Comparison of ENCODE assay signal across 12 mouse cellular contexts in genomic region chr1:36860876-36861275, GRCm38 (mm10).
DNase-seq lines count a peak whose midpoint lies in the region; ATAC-seq and TF ChIP-seq lines count a peak whose summit lies in the region.
"Had no signal": no experiment of that assay in that cellular context is flagged by ENCODE, and none has a peak within 500 bp of the region (broad histone marks: within the 10 kb centered on the region; RNA-seq: fewer than 3 reads in every experiment).

No protein-coding gene starts in this region.

- ATAC-seq in heart, embryonic 15.5 days (replicated peaks; ENCODE audit: insufficient number of reproducible peaks, insufficient read depth, low FRiP score, low read depth) = no peak
- no peak for ATAC-seq in liver, embryonic 13.5 days (ENCODE audit: low read depth)
- ATAC-seq in embryonic facial prominence, embryonic 15.5 days (ENCODE audit: insufficient number of reproducible peaks, low FRiP score, low TSS enrichment, low read depth) = no peak
- no peak for ATAC-seq in liver, postnatal 0 days
- ATAC-seq in inflammation-experienced regulatory T-cells, adult 6 months = no peak

- peaks cover 41% of the 10 kb centered on the region for H3K4me1 ChIP-seq in heart, embryonic 15.5 days (replicated peaks)
- H3K4me1 ChIP-seq in liver, embryonic 13.5 days (replicated peaks) = peaks cover 30% of the 10 kb centered on the region
- H3K4me1 ChIP-seq in embryonic facial prominence, embryonic 15.5 days = peaks cover 15% of the 10 kb centered on the region
- peaks cover 12% of the 10 kb centered on the region for H3K4me1 ChIP-seq in liver, postnatal 0 days (ENCODE audit: insufficient read depth)

- no peak overlapping the region for H3K9ac ChIP-seq in heart, embryonic 15.5 days
- H3K9ac ChIP-seq in liver, embryonic 13.5 days = no peak overlapping the region
- no peak overlapping the region for H3K9ac ChIP-seq in embryonic facial prominence, embryonic 15.5 days
- no peak overlapping the region for H3K9ac ChIP-seq in liver, postnatal 0 days (replicated peaks)

- WGBS in heart, embryonic 15.5 days = 47% methylated on average over 1 of the region's 1 CpGs
- WGBS in liver, embryonic 13.5 days (ENCODE audit: insufficient replicate concordance) = 46% methylated on average over 1 of the region's 1 CpGs
- 6% methylated on average over 1 of the region's 1 CpGs for WGBS in embryonic facial prominence, embryonic 15.5 days
- WGBS in liver, postnatal 0 days (ENCODE audit: insufficient replicate concordance) = 45% methylated on average over 1 of the region's 1 CpGs

- DNase-seq in heart, postnatal 36 days = no peak
- no peak for DNase-seq in liver, embryonic 13.5 days
- no peak for DNase-seq in liver
- DNase-seq in liver, postnatal 0 days = no peak
- DNase-seq in adrenal gland, adult 2 months = no peak
- DNase-seq: gastrocnemius, postnatal 14 days; right cerebral cortex, postnatal 4 days; thymus, postnatal 36 days had no signal

- H3K36me3 ChIP-seq in heart, embryonic 15.5 days = no peaks in the 10 kb centered on the region
- H3K36me3 ChIP-seq in liver, embryonic 13.5 days = peaks cover 11% of the 10 kb centered on the region; the same call in 1 of the 2 replicates
- H3K36me3 ChIP-seq in embryonic facial prominence, embryonic 15.5 days = no peaks in the 10 kb centered on the region
- peaks cover 10% of the 10 kb centered on the region; the same call in 1 of the 2 replicates for H3K36me3 ChIP-seq in liver, postnatal 0 days (replicated peaks; ENCODE audit: insufficient read depth, low read length)

- no peak overlapping the region for H3K4me2 ChIP-seq in heart, embryonic 15.5 days
- no peak overlapping the region for H3K4me2 ChIP-seq in liver, embryonic 13.5 days
- H3K4me2 ChIP-seq in embryonic facial prominence, embryonic 15.5 days (replicated peaks) = no peak overlapping the region
- H3K4me2 ChIP-seq in liver, postnatal 0 days (ENCODE audit: low read depth, low read length) = no peak overlapping the region

- H3K27me3 ChIP-seq in heart, embryonic 15.5 days = no peaks in the 10 kb centered on the region
- H3K27me3 ChIP-seq in liver, embryonic 13.5 days = no peaks in the 10 kb centered on the region
- no peaks in the 10 kb centered on the region for H3K27me3 ChIP-seq in embryonic facial prominence, embryonic 15.5 days
- no peaks in the 10 kb centered on the region for H3K27me3 ChIP-seq in liver, postnatal 0 days (ENCODE audit: insufficient read depth, low read length)
- H3K27me3 ChIP-seq: CH12.LX had no signal

- no peaks in the 10 kb centered on the region for H3K9me3 ChIP-seq in heart, embryonic 15.5 days (replicated peaks)
- H3K9me3 ChIP-seq in liver, embryonic 13.5 days (replicated peaks) = no peaks in the 10 kb centered on the region
- no peaks in the 10 kb centered on the region for H3K9me3 ChIP-seq in embryonic facial prominence, embryonic 15.5 days (replicated peaks)
- H3K9me3 ChIP-seq in liver, postnatal 0 days (ENCODE audit: low read length) = no peaks in the 10 kb centered on the region

- intact Hi-C loops in heart, postnatal 36 days (cut with DNase I) = loop anchor here (5.0 kb wide), 1 partner anchor 61 kb away; no protein-coding TSS in a partner anchor

- no peak for TF ChIP-seq EP300 in liver, postnatal 0 days (IDR thresholded peaks at IDR 0.05; ENCODE audit: low read depth)

- TF ChIP-seq CTCF in liver, postnatal 0 days (IDR thresholded peaks at IDR 0.05; ENCODE audit: low read depth) = no peak

- H3K4me3 ChIP-seq in heart, embryonic 15.5 days = no peak overlapping the region
- no peak overlapping the region for H3K4me3 ChIP-seq in liver, embryonic 13.5 days (replicated peaks)
- H3K4me3 ChIP-seq in embryonic facial prominence, embryonic 15.5 days (replicated peaks) = no peak overlapping the region
- no peak overlapping the region for H3K4me3 ChIP-seq in liver, postnatal 0 days (ENCODE audit: low read depth, low read length)

- H3K27ac ChIP-seq in heart, embryonic 15.5 days = peak overlapping the region; percentile 81
- H3K27ac ChIP-seq in liver, embryonic 13.5 days = 0 out of 2 replicates have a peak overlapping the region, but pooled peaks have one; percentile 35
- peak overlapping the region; percentile 49 for H3K27ac ChIP-seq in embryonic facial prominence, embryonic 15.5 days (replicated peaks)
- peak overlapping the region; percentile 35; the same call in 1 of the 2 replicates for H3K27ac ChIP-seq in liver, postnatal 0 days (ENCODE audit: low read depth)
